Comparison of ENCODE assay signal across 23 mouse cellular contexts in genomic region chr4:86426549-86426948, GRCm38 (mm10).
DNase-seq lines count a peak whose midpoint lies in the region; ATAC-seq and TF ChIP-seq lines count a peak whose summit lies in the region.
"Had no signal": no experiment of that assay in that cellular context is flagged by ENCODE, and none has a peak within 500 bp of the region (broad histone marks: within the 10 kb centered on the region; RNA-seq: fewer than 3 reads in every experiment).

No protein-coding gene starts in this region.

- H3K4me2 ChIP-seq in kidney, embryonic 14.5 days (replicated peaks; ENCODE audit: low read depth, low read length), result no peak overlapping the region
- H3K4me2 ChIP-seq: limb, embryonic 15.5 days; neural tube, embryonic 13.5 days had no signal

- no peak for TF ChIP-seq POLR2A in testis, adult 2 months (IDR thresholded peaks at IDR 0.05; ENCODE audit: control insufficient read depth, low read depth, low read length)

- intact Hi-C loops in gastrocnemius, adult 2 months (cut with DNase I), result no loop called here

- no peaks in the 10 kb centered on the region for H3K36me3 ChIP-seq in kidney, embryonic 14.5 days (ENCODE audit: control insufficient read depth, insufficient read depth, low read length)
- H3K36me3 ChIP-seq in testis, adult 2 months (ENCODE audit: control insufficient read depth, insufficient read depth, low read length), result no peaks in the 10 kb centered on the region
- H3K36me3 ChIP-seq: forebrain, embryonic 10.5 days; G1E; heart, embryonic 10.5 days had no signal

- 0 out of 2 replicates have a peak, but pooled peaks have one; percentile 35 for ATAC-seq in kidney, embryonic 14.5 days (ENCODE audit: low FRiP score, low TSS enrichment)
- ATAC-seq: activated CD4-positive, CD25-positive, alpha-beta regulatory T cell, adult 4 months; Patski had no signal

- no peak for DNase-seq in gastrocnemius, adult 2 months
- DNase-seq in gastrocnemius, postnatal 25 days, result no peak
- no peak for DNase-seq in kidney, postnatal 10 days
- no peak for DNase-seq in testis, postnatal 14 days (ENCODE audit: low spot score)
- no peak for DNase-seq in ovary, adult 18-20 months (ENCODE audit: low spot score)
- DNase-seq: adrenal gland, postnatal 10 days; cerebellum, adult 2 months; cerebellum, postnatal 36 days; kidney, adult 11 months; left cerebral cortex, postnatal 4 days; lung, postnatal 4 days; thymus, postnatal 25 days had no signal

- no peaks in the 10 kb centered on the region for H3K9me3 ChIP-seq in kidney, embryonic 14.5 days (ENCODE audit: control insufficient read depth, low read length)
- H3K9me3 ChIP-seq: forebrain, embryonic 10.5 days; G1E; heart, embryonic 10.5 days; limb, embryonic 15.5 days; neural tube, embryonic 13.5 days had no signal

- peak overlapping the region; percentile 40 for H3K27ac ChIP-seq in gastrocnemius, adult 2 months
- H3K27ac ChIP-seq in kidney, embryonic 14.5 days (ENCODE audit: low read depth, low read length), result no peak overlapping the region
- no peak overlapping the region for H3K27ac ChIP-seq in testis, adult 2 months (ENCODE audit: control insufficient read depth, insufficient read depth, low read depth, low read length)
- H3K27ac ChIP-seq: forebrain, embryonic 10.5 days; heart, embryonic 10.5 days; limb, embryonic 15.5 days; neural tube, embryonic 13.5 days had no signal

- WGBS in kidney, embryonic 14.5 days, result 78% methylated on average over 11 of the region's 11 CpGs

- no peak for TF ChIP-seq CTCF in gastrocnemius, adult 2 months (IDR thresholded peaks at IDR 0.05)
- no peak for TF ChIP-seq CTCF in testis, adult 2 months (IDR thresholded peaks at IDR 0.05; ENCODE audit: control insufficient read depth, insufficient read depth, insufficient replicate concordance, low read depth, low read length)

- no peak overlapping the region for H3K9ac ChIP-seq in kidney, embryonic 14.5 days (ENCODE audit: low read depth, low read length)
- H3K9ac ChIP-seq: limb, embryonic 15.5 days; neural tube, embryonic 13.5 days had no signal

- no peak overlapping the region for H3K4me3 ChIP-seq in gastrocnemius, adult 2 months
- no peak overlapping the region for H3K4me3 ChIP-seq in kidney, embryonic 14.5 days (ENCODE audit: low read length)
- peak overlapping the region; percentile 25; the same call in 1 of the 2 replicates for H3K4me3 ChIP-seq in testis, adult 2 months (ENCODE audit: control insufficient read depth, low read depth, low read length)
- H3K4me3 ChIP-seq: forebrain, embryonic 10.5 days; heart, embryonic 10.5 days; limb, embryonic 15.5 days; myocyte; neural tube, embryonic 13.5 days had no signal

- no peaks in the 10 kb centered on the region for H3K27me3 ChIP-seq in kidney, embryonic 14.5 days (ENCODE audit: control insufficient read depth, insufficient read depth, low read length)
- no peaks in the 10 kb centered on the region for H3K27me3 ChIP-seq in testis, adult 2 months (ENCODE audit: control insufficient read depth, insufficient read depth, low read length)
- H3K27me3 ChIP-seq: CH12.LX; limb, embryonic 15.5 days; neural tube, embryonic 13.5 days; Patski had no signal

- H3K4me1 ChIP-seq in kidney, embryonic 14.5 days (ENCODE audit: control insufficient read depth, insufficient read depth, low read length), result no peaks in the 10 kb centered on the region
- peaks cover 2% of the 10 kb centered on the region; the same call in 1 of the 2 replicates for H3K4me1 ChIP-seq in testis, adult 2 months (ENCODE audit: control insufficient read depth, insufficient read depth, low read length)
- H3K4me1 ChIP-seq: limb, embryonic 15.5 days had no signal
